Comparison of ENCODE assay signal across 13 mouse cellular contexts in the genomic region with DNA sequence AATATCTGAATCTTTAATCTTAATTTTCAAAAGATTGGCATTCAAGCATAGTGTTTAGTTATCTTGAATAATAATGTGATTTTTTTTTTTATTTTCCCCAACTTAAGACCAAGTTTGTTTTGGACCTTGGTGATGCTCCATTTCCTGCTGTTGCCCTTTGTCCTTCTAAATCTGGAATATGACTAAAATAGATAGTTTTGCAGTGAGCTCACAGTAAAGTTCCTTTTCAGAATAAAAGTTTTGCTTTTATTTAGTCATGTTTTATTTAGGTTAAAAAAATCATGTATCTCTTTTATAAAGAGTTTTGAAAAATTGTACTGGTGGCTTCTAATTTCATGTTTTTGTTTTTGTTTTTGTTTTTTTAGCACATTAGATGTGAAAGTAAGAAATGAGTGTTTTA.
"Had no signal": no experiment of that assay in that cellular context is flagged by ENCODE, and none has a peak within 500 bp of the region (broad histone marks: within the 10 kb centered on the region; RNA-seq: fewer than 3 reads in every experiment).

No protein-coding gene starts in this region.

- H3K4me1 ChIP-seq: limb, embryonic 12.5 days; limb, embryonic 15.5 days; liver, embryonic 12.5 days; liver, embryonic 15.5 days had no signal

- H3K4me3 ChIP-seq: limb, embryonic 12.5 days; limb, embryonic 15.5 days; liver, embryonic 12.5 days; liver, embryonic 15.5 days had no signal

- H3K36me3 ChIP-seq: liver, embryonic 12.5 days had no signal

- DNase-seq: kidney, postnatal 10 days; left cerebral cortex, postnatal 4 days; lung, adult 2 months; lung, postnatal 14 days; lung, postnatal 4 days; midbrain, embryonic 14.5 days; thymus, adult 18-20 months; thymus, postnatal 36 days had no signal

- H3K9me3 ChIP-seq: limb, embryonic 12.5 days; limb, embryonic 15.5 days; liver, embryonic 12.5 days; liver, embryonic 15.5 days had no signal

- H3K27ac ChIP-seq: limb, embryonic 12.5 days; limb, embryonic 15.5 days; liver, embryonic 12.5 days; liver, embryonic 15.5 days had no signal

- H3K9ac ChIP-seq: limb, embryonic 12.5 days; limb, embryonic 15.5 days; liver, embryonic 12.5 days; liver, embryonic 15.5 days had no signal

- ATAC-seq: liver, embryonic 12.5 days had no signal

- H3K27me3 ChIP-seq: limb, embryonic 12.5 days; limb, embryonic 15.5 days; liver, embryonic 12.5 days; liver, embryonic 15.5 days had no signal

- H3K4me2 ChIP-seq: limb, embryonic 12.5 days; limb, embryonic 15.5 days; liver, embryonic 12.5 days; liver, embryonic 15.5 days; midbrain, embryonic 11.5 days had no signal
